In the genomic region with DNA sequence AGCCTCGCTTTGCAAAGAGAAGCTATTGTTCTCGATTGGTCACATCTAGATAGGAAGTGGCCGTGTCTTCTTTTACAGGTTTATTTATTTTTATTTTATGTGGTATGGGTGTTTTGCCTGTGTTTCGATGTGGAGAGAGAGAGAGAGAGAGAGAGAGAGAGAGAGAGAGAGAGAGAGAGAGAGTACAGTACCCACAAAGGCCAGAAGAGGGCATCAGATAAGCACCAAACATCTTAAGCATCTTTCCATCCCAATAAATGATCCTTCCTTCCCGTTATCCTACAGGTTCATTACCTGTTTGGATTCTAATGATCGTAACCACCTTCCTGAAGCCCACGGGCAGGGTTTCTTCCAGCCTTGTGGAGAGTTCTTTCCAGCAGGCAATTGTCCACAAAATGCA, we compare ENCODE assay signal across 13 mouse cellular contexts. TPM values are rescaled to one million over a fixed set of nuclear protein-coding genes. Genes with fewer than 3 reads are reported as not detected.
DNase-seq lines count a peak whose midpoint lies in the region; ATAC-seq and TF ChIP-seq lines count a peak whose summit lies in the region.
"Had no signal": no experiment of that assay in that cellular context is flagged by ENCODE, and none has a peak within 500 bp of the region (broad histone marks: within the 10 kb centered on the region; RNA-seq: fewer than 3 reads in every experiment).

No protein-coding gene starts in this region.

- no peak for ATAC-seq in CD4-positive, CD25-positive, alpha-beta regulatory T cell, adult 4 months
- no peak for ATAC-seq in kidney, postnatal 0 days (replicated peaks; ENCODE audit: low FRiP score, low read depth)
- no peak for ATAC-seq in kidney, embryonic 14.5 days (ENCODE audit: low FRiP score, low TSS enrichment)
- no peak for ATAC-seq in midbrain, postnatal 0 days (ENCODE audit: low FRiP score)
- ATAC-seq in midbrain, embryonic 11.5 days (ENCODE audit: low FRiP score): no peak
- ATAC-seq: forebrain, embryonic 13.5 days had no signal

- H3K9ac ChIP-seq in kidney, postnatal 0 days (ENCODE audit: low read depth, low read length): no peak overlapping the region
- H3K9ac ChIP-seq in kidney, embryonic 14.5 days (ENCODE audit: low read depth, low read length): no peak overlapping the region
- H3K9ac ChIP-seq in midbrain, postnatal 0 days (replicated peaks; ENCODE audit: low read length, poor library complexity, severe bottlenecking): no peak overlapping the region
- H3K9ac ChIP-seq in midbrain, embryonic 11.5 days (ENCODE audit: low read length): no peak overlapping the region
- H3K9ac ChIP-seq: forebrain, embryonic 13.5 days; hindbrain, embryonic 15.5 days had no signal

- no peak overlapping the region for H3K4me3 ChIP-seq in kidney, postnatal 0 days (replicated peaks; ENCODE audit: low read depth, low read length)
- H3K4me3 ChIP-seq in kidney, embryonic 14.5 days (ENCODE audit: low read length): no peak overlapping the region
- no peak overlapping the region for H3K4me3 ChIP-seq in midbrain, postnatal 0 days (ENCODE audit: low read depth, low read length)
- H3K4me3 ChIP-seq in midbrain, embryonic 11.5 days (ENCODE audit: low read depth, low read length): no peak overlapping the region
- H3K4me3 ChIP-seq: forebrain, embryonic 13.5 days; hindbrain, embryonic 15.5 days; myocyte had no signal

- H3K4me1 ChIP-seq in kidney, postnatal 0 days (replicated peaks; ENCODE audit: insufficient read depth, low read length): no peaks in the 10 kb centered on the region
- no peaks in the 10 kb centered on the region for H3K4me1 ChIP-seq in kidney, embryonic 14.5 days (ENCODE audit: control insufficient read depth, insufficient read depth, low read length)
- H3K4me1 ChIP-seq in midbrain, postnatal 0 days (ENCODE audit: insufficient read depth, low read length): no peaks in the 10 kb centered on the region
- no peaks in the 10 kb centered on the region for H3K4me1 ChIP-seq in midbrain, embryonic 11.5 days (ENCODE audit: control insufficient read depth, insufficient read depth, low read length)

- no peak overlapping the region for H3K4me2 ChIP-seq in kidney, postnatal 0 days (ENCODE audit: low read length)
- H3K4me2 ChIP-seq in kidney, embryonic 14.5 days (replicated peaks; ENCODE audit: low read depth, low read length): no peak overlapping the region
- H3K4me2 ChIP-seq in midbrain, postnatal 0 days (ENCODE audit: low read depth, low read length, poor library complexity, severe bottlenecking): no peak overlapping the region
- no peak overlapping the region for H3K4me2 ChIP-seq in midbrain, embryonic 11.5 days
- H3K4me2 ChIP-seq: forebrain, embryonic 13.5 days; hindbrain, embryonic 15.5 days had no signal

- DNase-seq in CD4-positive, CD25-positive, alpha-beta regulatory T cell, adult 2 months (ENCODE audit: low read depth, low spot score): peak; percentile 14
- DNase-seq in kidney, postnatal 0 days (ENCODE audit: low spot score): peak; percentile 19
- DNase-seq in midbrain, postnatal 0 days (ENCODE audit: low spot score): peak; percentile 47
- DNase-seq in midbrain, embryonic 11.5 days (ENCODE audit: low spot score, missing footprints): no peak
- DNase-seq in urinary bladder, postnatal 14 days (ENCODE audit: low spot score): no peak
- DNase-seq in frontal cortex, postnatal 36 days (ENCODE audit: low spot score in 2 of 2): no peak
- DNase-seq: gastrocnemius, postnatal 14 days; layer of hippocampus, postnatal 36 days had no signal

- H3K9me3 ChIP-seq in kidney, postnatal 0 days (replicated peaks; ENCODE audit: low read length): no peaks in the 10 kb centered on the region
- no peaks in the 10 kb centered on the region for H3K9me3 ChIP-seq in kidney, embryonic 14.5 days (ENCODE audit: control insufficient read depth, low read length)
- H3K9me3 ChIP-seq in midbrain, postnatal 0 days (ENCODE audit: low read length): no peaks in the 10 kb centered on the region
- H3K9me3 ChIP-seq in midbrain, embryonic 11.5 days (ENCODE audit: control insufficient read depth, low read length): no peaks in the 10 kb centered on the region
- H3K9me3 ChIP-seq: forebrain, embryonic 13.5 days; hindbrain, embryonic 15.5 days had no signal

- peak; percentile 70 for TF ChIP-seq CTCF in kidney, postnatal 0 days (IDR thresholded peaks at IDR 0.05; ENCODE audit: low read depth)
- TF ChIP-seq CTCF in midbrain, postnatal 0 days (IDR thresholded peaks at IDR 0.05): peak; percentile 80

- H3K27ac ChIP-seq in kidney, postnatal 0 days: no peak overlapping the region
- no peak overlapping the region for H3K27ac ChIP-seq in kidney, embryonic 14.5 days (ENCODE audit: low read depth, low read length)
- no peak overlapping the region for H3K27ac ChIP-seq in midbrain, postnatal 0 days (ENCODE audit: low read depth, low read length)
- H3K27ac ChIP-seq in midbrain, embryonic 11.5 days (ENCODE audit: low read depth, low read length): no peak overlapping the region
- H3K27ac ChIP-seq: forebrain, embryonic 13.5 days; hindbrain, embryonic 15.5 days had no signal

- no peaks in the 10 kb centered on the region for H3K27me3 ChIP-seq in kidney, postnatal 0 days (ENCODE audit: insufficient read depth, low read length)
- H3K27me3 ChIP-seq in kidney, embryonic 14.5 days (ENCODE audit: control insufficient read depth, insufficient read depth, low read length): no peaks in the 10 kb centered on the region
- no peaks in the 10 kb centered on the region for H3K27me3 ChIP-seq in midbrain, postnatal 0 days (ENCODE audit: insufficient read depth, low read length)
- H3K27me3 ChIP-seq in midbrain, embryonic 11.5 days (ENCODE audit: control insufficient read depth, insufficient read depth, low read length): no peaks in the 10 kb centered on the region
- H3K27me3 ChIP-seq: forebrain, embryonic 13.5 days; hindbrain, embryonic 15.5 days had no signal

- WGBS in kidney, postnatal 0 days: 75% methylated on average over 7 of the region's 7 CpGs
- 77% methylated on average over 7 of the region's 7 CpGs for WGBS in kidney, embryonic 14.5 days
- 57% methylated on average over 7 of the region's 7 CpGs for WGBS in midbrain, postnatal 0 days
- WGBS in midbrain, embryonic 11.5 days: 69% methylated on average over 7 of the region's 7 CpGs

- H3K36me3 ChIP-seq in kidney, postnatal 0 days (ENCODE audit: insufficient read depth, low read length): peaks cover 61% of the 10 kb centered on the region
- peaks cover 61% of the 10 kb centered on the region for H3K36me3 ChIP-seq in kidney, embryonic 14.5 days (ENCODE audit: control insufficient read depth, insufficient read depth, low read length)
- H3K36me3 ChIP-seq in midbrain, postnatal 0 days (ENCODE audit: insufficient read depth, low read length): 0 out of 2 replicates have a peak, but pooled peaks cover 3% of the 10 kb centered on the region
- H3K36me3 ChIP-seq in midbrain, embryonic 11.5 days (ENCODE audit: control insufficient read depth, insufficient read depth, low read length): no peaks in the 10 kb centered on the region
- H3K36me3 ChIP-seq: hindbrain, embryonic 15.5 days had no signal

RNA-seq across cellular contexts. Expression of a gene that starts 55.4 kb away (rescaled TPM):
- 10 to 100 TPM; 12.0 to 12.8 TPM for polyA plus RNA-seq in CD4-positive, CD25-positive, alpha-beta regulatory T cell, adult 4 months (2017; shearing (Covaris generic))
- polyA plus RNA-seq in kidney, postnatal 0 days (2015; fragmentation: Nextera tagmentation; extraction: Ambion mirVana): 44.3 and 48.0 TPM in 2 replicates
- 19.5 TPM in 2 replicates for polyA plus RNA-seq in kidney, embryonic 14.5 days (2014; fragmentation: Nextera tagmentation; extraction: Ambion mirVana)
- total RNA-seq in midbrain, postnatal 0 days (2014; rRNA removed): 0.28 and 0.60 TPM in 2 replicates
- 0.58 and 0.72 TPM in 2 replicates for polyA plus RNA-seq in midbrain, postnatal 0 days (2015; fragmentation: Nextera tagmentation; extraction: Ambion mirVana)
- polyA plus RNA-seq in midbrain, embryonic 11.5 days (2014; fragmentation: Nextera tagmentation; extraction: Ambion mirVana): 0.63 and 0.65 TPM in 2 replicates

Comparison
In these comparisons a context has a peak if more than half of its experiments do, and no peak if none do; other contexts are left out.
1. DNase-seq: peak in CD4-positive, CD25-positive, alpha-beta regulatory T cell, adult 2 months (single experiment), kidney, postnatal 0 days (single experiment) and midbrain, postnatal 0 days (single experiment); none in midbrain, embryonic 11.5 days (single experiment), urinary bladder, postnatal 14 days (single experiment) and frontal cortex, postnatal 36 days (0 of 2).